Mouse (Mus musculus) midbrain, postnatal 0 days (tissue): ENCODE measurements around the gene Il27ra. TPM values are rescaled to one million over a fixed set of nuclear protein-coding genes. Genes with fewer than 3 reads are reported as not detected.

Source experiments
- ATAC-seq: fragments of 200-750 bp; cut with Nextera tagmentation; 2 replicates; pipeline ENCODE4 v1.8.0; 2017; ENCODE audit warnings: moderate number of reproducible peaks, mild to moderate bottlenecking, moderate TSS enrichment, moderate library complexity; ENCODE audit not compliant: low FRiP score
- DNase-seq: peaks from one replicate; pipeline ENCODE4 v3.0.0-alpha.2; 2015; ENCODE audit warnings: low spot score
- H3K27ac ChIP-seq: fragments of 300-500 bp; sonication (generic); 2 replicates; pipeline ENCODE4 v1.5.1; 2014; ENCODE audit warnings: low read depth, mild to moderate bottlenecking, low read length, mixed read lengths
- H3K27me3 ChIP-seq: fragments of 300-500 bp; sonication (generic); 2 replicates; pipeline ENCODE4 v1.6.1; 2014; ENCODE audit warnings: low read length, control low read depth, mixed read lengths; ENCODE audit not compliant: insufficient read depth
- H3K36me3 ChIP-seq: fragments of 300-500 bp; sonication (generic); 2 replicates; pipeline ENCODE4 v1.6.1; 2014; ENCODE audit warnings: low read length, control low read depth, mixed read lengths; ENCODE audit not compliant: insufficient read depth
- H3K4me1 ChIP-seq: fragments of 300-500 bp; sonication (generic); 2 replicates; pipeline ENCODE4 v1.6.1; 2014; ENCODE audit warnings: mild to moderate bottlenecking, control low read depth, antibody characterized with exemption, low read length, mixed read lengths; ENCODE audit not compliant: insufficient read depth
- H3K4me2 ChIP-seq: fragments of 300-500 bp; sonication (generic); 2 replicates; pipeline ENCODE4 v1.6.1; 2014; ENCODE audit warnings: low read depth, mild to moderate bottlenecking, low read length, mixed read lengths; ENCODE audit not compliant: poor library complexity, severe bottlenecking
- H3K4me3 ChIP-seq: fragments of 300-500 bp; sonication (generic); 2 replicates; pipeline ENCODE4 v1.5.1; 2014; ENCODE audit warnings: low read depth, mild to moderate bottlenecking, low read length, moderate library complexity
- H3K9ac ChIP-seq: fragments of 300-500 bp; sonication (generic); replicated peaks from 2 replicates; pipeline ENCODE4 v1.6.1; 2014; ENCODE audit warnings: mild to moderate bottlenecking, low read length, moderate library complexity, mixed read lengths; ENCODE audit not compliant: poor library complexity, severe bottlenecking
- H3K9me3 ChIP-seq: fragments of 300-500 bp; sonication (generic); 2 replicates; pipeline ENCODE4 v1.6.1; 2016; ENCODE audit warnings: low read length, control low read depth
- CTCF ChIP-seq: IDR thresholded peaks from 2 replicates; pipeline ENCODE4 v1.5.1; 2016; ENCODE audit warnings: antibody characterized with exemption, mild to moderate bottlenecking
- WGBS: fragments of 180-500 bp; shearing (Covaris S2); extraction: QIAGEN DNeasy Blood & Tissue Kit; methylation state at CpG from one replicate; pipeline ENCODE4 v1.1.7; 2014; 5-methylcytosine and 5-hydroxymethylcytosine counted together
- polyA plus RNA-seq: library from polyadenylated mRNA; unstranded; fragments of >200 nt; fragmentation: Nextera tagmentation; extraction: Ambion mirVana; gene quantifications from 2 replicates; pipeline ENCODE4 v1.2.1, GENCODE M21; 2015
- total RNA-seq: library from RNA; depleted of rRNA; stranded (reverse); fragments of >200 nt; gene quantifications from 2 replicates; pipeline ENCODE4 v1.2.3, GENCODE M21; 2014

Gene Il27ra
- total and polyA plus RNA-seq, 2 experiments from 2014 or later, result 0.21 to 0.71 TPM

- no peak overlapping the region for H3K4me3 ChIP-seq
- H3K27me3 ChIP-seq, result peaks cover 29% of the 10 kb centered on the region; the same call in 1 of the 2 replicates
- H3K9ac ChIP-seq, result no peak overlapping the region
- no peaks in the 10 kb centered on the region for H3K9me3 ChIP-seq
- H3K4me2 ChIP-seq, result no peak overlapping the region
- 12% methylated on average over 10 of the region's 10 CpGs for WGBS
- peak; percentile 64 for TF ChIP-seq CTCF
- H3K36me3 ChIP-seq, result no peaks in the 10 kb centered on the region
- no peak overlapping the region for H3K27ac ChIP-seq
- ATAC-seq, result no peak
- DNase-seq, result no peak
- no peaks in the 10 kb centered on the region for H3K4me1 ChIP-seq
Observed at GRCm38 (mm10) chr8:84024171-84024570, 18.2 kb downstream of the Il27ra start.

- no peaks in the 10 kb centered on the region for H3K4me1 ChIP-seq
- no peaks in the 10 kb centered on the region for H3K36me3 ChIP-seq
- no peaks in the 10 kb centered on the region for H3K9me3 ChIP-seq
- ATAC-seq, result no peak
- no peak for DNase-seq
- no peak for TF ChIP-seq CTCF
- H3K4me2 ChIP-seq, result no peak overlapping the region
- no peak overlapping the region for H3K27ac ChIP-seq
- no peak overlapping the region for H3K9ac ChIP-seq
- H3K4me3 ChIP-seq, result no peak overlapping the region
- peaks cover 27% of the 10 kb centered on the region; the same call in 1 of the 2 replicates for H3K27me3 ChIP-seq
- WGBS, result 53% methylated on average over 1 of the region's 1 CpGs
Observed at GRCm38 (mm10) chr8:84023631-84024030, 18.8 kb downstream of the Il27ra start.

- 53% methylated on average over 5 of the region's 5 CpGs for WGBS
- no peak overlapping the region for H3K4me2 ChIP-seq
- no peak overlapping the region for H3K4me3 ChIP-seq
- H3K9ac ChIP-seq, result no peak overlapping the region
- ATAC-seq, result no peak
- H3K9me3 ChIP-seq, result no peaks in the 10 kb centered on the region
- H3K27me3 ChIP-seq, result peaks cover 22% of the 10 kb centered on the region; the same call in 1 of the 2 replicates
- no peaks in the 10 kb centered on the region for H3K36me3 ChIP-seq
- H3K4me1 ChIP-seq, result no peaks in the 10 kb centered on the region
- TF ChIP-seq CTCF, result no peak
- H3K27ac ChIP-seq, result no peak overlapping the region
- no peak for DNase-seq
Observed at GRCm38 (mm10) chr8:84023085-84023484, 19.3 kb downstream of the Il27ra start.

GRCm38 (mm10) chr8:84021569-84021968, 20.8 kb downstream of the Il27ra start:
- Histone ChIP-seq H3K27ac (no peak overlapping the region), H3K4me1 (no peaks in the 10 kb centered on the region), H3K4me2 (no peak overlapping the region), H3K27me3 (peaks cover 10% of the 10 kb centered on the region; the same call in 1 of the 2 replicates), H3K36me3 (no peaks in the 10 kb centered on the region), H3K4me3 (no peak overlapping the region), H3K9ac (no peak overlapping the region), H3K9me3 (no peaks in the 10 kb centered on the region)
- DNase-seq (no peak), ATAC-seq (no peak)
- TF ChIP-seq CTCF, result no peak
- 33% methylated on average over 12 of the region's 12 CpGs for WGBS

GRCm38 (mm10) chr8:84021096-84021495, 21.3 kb downstream of the Il27ra start, which contains the start of gene Palm3:
Gene Palm3, plus strand, starts transcription at chr8:84021471.
- no peaks in the 10 kb centered on the region for H3K4me1 ChIP-seq
- ATAC-seq, result no peak
- no peaks in the 10 kb centered on the region for H3K9me3 ChIP-seq
- no peak for DNase-seq
- no peaks in the 10 kb centered on the region for H3K36me3 ChIP-seq
- no peak within 1 kb of the TSS for H3K4me3 ChIP-seq
- no peak for TF ChIP-seq CTCF
- H3K27me3 ChIP-seq, result 0 out of 2 replicates have a peak, but pooled peaks cover 8% of the 10 kb centered on the region
- no peak within 1 kb of the TSS for H3K9ac ChIP-seq
- H3K27ac ChIP-seq, result no peak within 1 kb of the TSS
- H3K4me2 ChIP-seq, result no peak within 1 kb of the TSS
- 7% methylated on average over 18 of the region's 18 CpGs for WGBS

- 85% methylated on average over 9 of the region's 9 CpGs for WGBS
Observed at GRCm38 (mm10) chr8:84019738-84020137, 22.7 kb downstream of the Il27ra start.

More at GRCm38 (mm10) chr8:84019738-84020137, 22.7 kb downstream of the Il27ra start:
- H3K27ac ChIP-seq, result no peak overlapping the region
- H3K27me3 ChIP-seq, result 0 out of 2 replicates have a peak, but pooled peaks cover 8% of the 10 kb centered on the region
- no peak overlapping the region for H3K4me2 ChIP-seq
- no peak for ATAC-seq
- DNase-seq, result no peak
- no peak overlapping the region for H3K9ac ChIP-seq
- TF ChIP-seq CTCF, result no peak
- H3K4me3 ChIP-seq, result no peak overlapping the region
- no peaks in the 10 kb centered on the region for H3K36me3 ChIP-seq
- H3K4me1 ChIP-seq, result no peaks in the 10 kb centered on the region
- H3K9me3 ChIP-seq, result no peaks in the 10 kb centered on the region
